Mouse (Mus musculus) G1E (cell line): ENCODE results near the gene Clcn7.

ENCODE experiments used
- CTCF ChIP-seq: IDR thresholded peaks from 2 replicates; pipeline ENCODE4 v1.5.1; 2012; ENCODE audit warnings: low read depth, low read length, inconsistent platforms, mixed read lengths
- POLR2AphosphoS5 ChIP-seq: IDR thresholded peaks from 2 replicates; pipeline ENCODE4 v1.6.1; 2012; ENCODE audit warnings: low read depth, low read length, inconsistent platforms; ENCODE audit not compliant: insufficient replicate concordance

DNA sequence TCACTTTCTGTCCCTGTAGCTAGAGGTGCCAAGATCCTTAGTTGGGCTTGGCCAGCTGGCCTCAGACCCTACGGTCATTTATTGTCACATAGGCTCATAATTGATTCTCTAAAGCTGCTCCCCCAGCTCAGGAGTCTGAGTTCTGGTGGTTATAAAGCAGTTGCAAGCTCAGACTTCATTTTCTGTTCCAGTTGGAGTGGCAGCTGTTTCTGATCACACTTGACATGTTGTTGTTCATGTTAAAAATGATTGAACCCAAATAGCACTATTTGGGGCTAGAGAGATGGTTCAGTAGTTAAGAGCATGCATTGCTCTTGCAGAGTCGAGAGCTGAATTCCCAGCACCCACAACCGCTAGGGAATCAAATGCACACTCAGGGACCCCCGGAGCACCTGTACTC, 76.8 kb downstream of the Clcn7 start:
- TF ChIP-seq CTCF (no peak), POLR2AphosphoS5 (no peak)
